Mouse (Mus musculus) kidney, embryonic 15.5 days (tissue): Measurements from ENCODE around the gene Ss18l2. TPM values are rescaled to one million over a fixed set of nuclear protein-coding genes. Genes with fewer than 3 reads are reported as not detected.

Experiments used
- ATAC-seq: fragments of 200-750 bp; cut with Nextera tagmentation; replicated peaks from 2 replicates; pipeline ENCODE4 v1.8.0; 2017; ENCODE audit warnings: moderate TSS enrichment; ENCODE audit not compliant: low FRiP score
- H3K27ac ChIP-seq: fragments of 300-500 bp; sonication (generic); 2 replicates; pipeline ENCODE4 v1.5.1; 2015; ENCODE audit warnings: mild to moderate bottlenecking, inconsistent platforms
- H3K27me3 ChIP-seq: fragments of 300-500 bp; sonication (generic); 2 replicates; pipeline ENCODE4 v1.6.1; 2015; ENCODE audit warnings: inconsistent platforms
- H3K36me3 ChIP-seq: fragments of 300-500 bp; sonication (generic); 2 replicates; pipeline ENCODE4 v1.6.1; 2015; ENCODE audit warnings: inconsistent platforms
- H3K4me1 ChIP-seq: fragments of 300-500 bp; sonication (generic); 2 replicates; pipeline ENCODE4 v1.6.1; 2015; ENCODE audit warnings: inconsistent platforms
- H3K4me2 ChIP-seq: fragments of 300-500 bp; sonication (generic); 2 replicates; pipeline ENCODE4 v1.6.1; 2015; ENCODE audit warnings: moderate library complexity, mild to moderate bottlenecking, inconsistent platforms
- H3K4me3 ChIP-seq: fragments of 300-500 bp; sonication (generic); replicated peaks from 2 replicates; pipeline ENCODE4 v1.5.1; 2015; ENCODE audit warnings: mild to moderate bottlenecking, inconsistent platforms
- H3K9ac ChIP-seq: fragments of 300-500 bp; sonication (generic); 2 replicates; pipeline ENCODE4 v1.6.1; 2015; ENCODE audit warnings: mild to moderate bottlenecking, inconsistent platforms
- H3K9me3 ChIP-seq: fragments of 300-500 bp; sonication (generic); replicated peaks from 2 replicates; pipeline ENCODE4 v1.6.1; 2016; ENCODE audit warnings: inconsistent platforms
- WGBS: fragments of 180-500 bp; shearing (Covaris S2); methylation state at CpG from one replicate; pipeline ENCODE4 v1.1.7; 2015; ENCODE audit warnings: mixed read lengths; 5-methylcytosine and 5-hydroxymethylcytosine counted together
- polyA plus RNA-seq: library from polyadenylated mRNA; unstranded; fragments of >200 nt; fragmentation: Nextera tagmentation; extraction: Ambion mirVana; gene quantifications from 2 replicates; pipeline ENCODE4 v1.2.1, GENCODE M21; 2015

Ss18l2 gene
- polyA plus RNA-seq, 1 experiment from 2014 or later: 113 TPM

- Histone ChIP-seq H3K36me3 (no peaks in the 10 kb centered on the region), H3K27me3 (no peaks in the 10 kb centered on the region), H3K9me3 (no peaks in the 10 kb centered on the region), H3K27ac (peak within 1 kb of the TSS; percentile 79), H3K4me3 (peak within 1 kb of the TSS; percentile 92), H3K4me2 (peak within 1 kb of the TSS; percentile 77), H3K9ac (peak within 1 kb of the TSS; percentile 55), H3K4me1 (peaks cover 37% of the 10 kb centered on the region)
- WGBS: under 1% methylated on average over 69 of the region's 69 CpGs
- peak; percentile 97 for ATAC-seq
Observed at GRCm38 (mm10) chr9:121704646-121705625, 5.2 kb upstream of the Ss18l2 start, which contains the start of gene Sec22c. Sec22c (minus strand) TSS chr9:121705490.

GRCm38 (mm10) chr9:121706029-121706675 is 4.0 kb upstream of the Ss18l2 start:
- H3K27me3 ChIP-seq: no peaks in the 10 kb centered on the region
- peaks cover 43% of the 10 kb centered on the region for H3K4me1 ChIP-seq
- H3K27ac ChIP-seq: no peak overlapping the region
- 0 out of 2 replicates have a peak overlapping the region, but pooled peaks have one; percentile 92 for H3K4me3 ChIP-seq
- no peak overlapping the region for H3K9ac ChIP-seq
- 78% methylated on average over 6 of the region's 6 CpGs for WGBS
- H3K9me3 ChIP-seq: no peaks in the 10 kb centered on the region
- no peaks in the 10 kb centered on the region for H3K36me3 ChIP-seq
- no peak overlapping the region for H3K4me2 ChIP-seq
- no peak for ATAC-seq

GRCm38 (mm10) chr9:121707801-121708200 is 2.3 kb upstream of the Ss18l2 start:
- ATAC-seq: no peak
- Histone ChIP-seq H3K4me3 (no peak overlapping the region), H3K27me3 (no peaks in the 10 kb centered on the region), H3K36me3 (peaks cover 4% of the 10 kb centered on the region; the same call in 1 of the 2 replicates), H3K4me2 (peak overlapping the region; percentile 31), H3K9me3 (no peaks in the 10 kb centered on the region), H3K9ac (no peak overlapping the region), H3K4me1 (peaks cover 57% of the 10 kb centered on the region), H3K27ac (peak overlapping the region; percentile 61)
- WGBS: 18% methylated on average over 6 of the region's 6 CpGs

GRCm38 (mm10) chr9:121708506-121709486 is 1.3 kb upstream of the Ss18l2 start:
- ATAC-seq: no peak
- 56% methylated on average over 7 of the region's 7 CpGs for WGBS
- Histone ChIP-seq H3K27ac (peak overlapping the region; percentile 95; the same call in 1 of the 2 replicates), H3K4me3 (no peak overlapping the region), H3K9ac (no peak overlapping the region), H3K4me1 (peaks cover 54% of the 10 kb centered on the region), H3K27me3 (no peaks in the 10 kb centered on the region), H3K9me3 (no peaks in the 10 kb centered on the region), H3K36me3 (peaks cover 14% of the 10 kb centered on the region), H3K4me2 (no peak overlapping the region)

GRCm38 (mm10) chr9:121710584-121710975 is 451 bp downstream of the Ss18l2 start:
- WGBS: under 1% methylated on average over 18 of the region's 18 CpGs
- ATAC-seq: peak; percentile 20
- Histone ChIP-seq H3K4me3 (peak overlapping the region; percentile 68), H3K9me3 (no peaks in the 10 kb centered on the region), H3K4me2 (peak overlapping the region; percentile 82), H3K9ac (peak overlapping the region; percentile 88), H3K27ac (peak overlapping the region; percentile 95), H3K27me3 (no peaks in the 10 kb centered on the region), H3K36me3 (peaks cover 15% of the 10 kb centered on the region), H3K4me1 (peaks cover 42% of the 10 kb centered on the region)

GRCm38 (mm10) chr9:121717048-121717447 is 6.9 kb downstream of the Ss18l2 start:
- H3K27ac ChIP-seq: no peak overlapping the region
- peaks cover 22% of the 10 kb centered on the region for H3K36me3 ChIP-seq

GRCm38 (mm10) chr9:121718070-121718705 is 8.1 kb downstream of the Ss18l2 start:
- ATAC-seq: 0 out of 2 replicates have a peak, but pooled peaks have one; percentile 3
- peaks cover 22% of the 10 kb centered on the region for H3K4me1 ChIP-seq

More at GRCm38 (mm10) chr9:121717048-121717447, 6.9 kb downstream of the Ss18l2 start:
- Histone ChIP-seq H3K4me3 (no peak overlapping the region), H3K4me2 (no peak overlapping the region), H3K27me3 (no peaks in the 10 kb centered on the region), H3K9ac (no peak overlapping the region), H3K4me1 (peaks cover 28% of the 10 kb centered on the region), H3K9me3 (no peaks in the 10 kb centered on the region)
- WGBS: 82% methylated on average over 2 of the region's 2 CpGs
- no peak for ATAC-seq

GRCm38 (mm10) chr9:121718792-121719318 is 8.7 kb downstream of the Ss18l2 start, which contains the start of gene Nktr:
Nktr (plus strand) TSS chr9:121719169.
- peak within 1 kb of the TSS; percentile 96 for H3K27ac ChIP-seq
- H3K9me3 ChIP-seq: no peaks in the 10 kb centered on the region
- H3K36me3 ChIP-seq: peaks cover 7% of the 10 kb centered on the region; the same call in 1 of the 2 replicates
- ATAC-seq: peak; percentile 99
- H3K4me1 ChIP-seq: peaks cover 22% of the 10 kb centered on the region
- peak within 1 kb of the TSS; percentile 87 for H3K4me3 ChIP-seq
- no peaks in the 10 kb centered on the region for H3K27me3 ChIP-seq
- H3K4me2 ChIP-seq: peak within 1 kb of the TSS; percentile 87
- under 1% methylated on average over 61 of the region's 61 CpGs for WGBS
- H3K9ac ChIP-seq: peak within 1 kb of the TSS; percentile 95

More at GRCm38 (mm10) chr9:121718070-121718705, 8.1 kb downstream of the Ss18l2 start:
- Histone ChIP-seq H3K27ac (peak overlapping the region; percentile 96), H3K4me2 (peak overlapping the region; percentile 87), H3K36me3 (peaks cover 14% of the 10 kb centered on the region), H3K4me3 (peak overlapping the region; percentile 87), H3K9ac (peak overlapping the region; percentile 53), H3K27me3 (no peaks in the 10 kb centered on the region), H3K9me3 (no peaks in the 10 kb centered on the region)
- 73% methylated on average over 15 of the region's 15 CpGs for WGBS

GRCm38 (mm10) chr9:121719347-121720331 is 9.5 kb downstream of the Ss18l2 start:
- ATAC-seq: peak; percentile 81

More at GRCm38 (mm10) chr9:121719347-121720331, 9.5 kb downstream of the Ss18l2 start:
- Histone ChIP-seq H3K4me2 (peak overlapping the region; percentile 87), H3K9ac (peak overlapping the region; percentile 95), H3K27me3 (no peaks in the 10 kb centered on the region), H3K4me1 (peaks cover 22% of the 10 kb centered on the region), H3K27ac (peak overlapping the region; percentile 96), H3K4me3 (peak overlapping the region; percentile 87), H3K9me3 (no peaks in the 10 kb centered on the region), H3K36me3 (peaks cover 7% of the 10 kb centered on the region; the same call in 1 of the 2 replicates)
- under 1% methylated on average over 55 of the region's 87 CpGs for WGBS
